Mouse (Mus musculus): Measurements from ENCODE around the gene Map7d1. TPM values are rescaled to one million over a fixed set of nuclear protein-coding genes. Genes with fewer than 3 reads are reported as not detected.

Map7d1 gene
- polyA plus RNA-seq, 1 experiment from 2014 or later: 60.9 TPM

Other genes with a start within 250 kb of the Map7d1 start
- gene Csf3r, start 231.8 kb downstream of the Map7d1 start, polyA plus RNA-seq (2016; fragmentation: Nextera tagmentation; extraction: Ambion mirVana): 0.54 and 0.60 TPM in 2 replicates
- 161 and 164 TPM in 2 replicates for gene Mrps15, start 209.4 kb downstream of the Map7d1 start, polyA plus RNA-seq (2016; fragmentation: Nextera tagmentation; extraction: Ambion mirVana)
- 21.9 and 24.2 TPM in 2 replicates for gene Oscp1, start 197.8 kb downstream of the Map7d1 start, polyA plus RNA-seq (2016; fragmentation: Nextera tagmentation; extraction: Ambion mirVana)
- gene Lsm10, start 159.7 kb downstream of the Map7d1 start, polyA plus RNA-seq (2016; fragmentation: Nextera tagmentation; extraction: Ambion mirVana): 44.9 and 48.5 TPM in 2 replicates
- gene Stk40, start 152.4 kb downstream of the Map7d1 start, polyA plus RNA-seq (2016; fragmentation: Nextera tagmentation; extraction: Ambion mirVana): 43.8 and 44.5 TPM in 2 replicates
- 37.1 and 38.9 TPM in 2 replicates for gene Eva1b, start 108.6 kb downstream of the Map7d1 start, polyA plus RNA-seq (2016; fragmentation: Nextera tagmentation; extraction: Ambion mirVana)
- gene Sh3d21, start 92.9 kb downstream of the Map7d1 start, polyA plus RNA-seq (2016; fragmentation: Nextera tagmentation; extraction: Ambion mirVana): 2.0 and 3.1 TPM in 2 replicates
- 262 and 263 TPM in 2 replicates for gene Thrap3, start 53.6 kb downstream of the Map7d1 start, polyA plus RNA-seq (2016; fragmentation: Nextera tagmentation; extraction: Ambion mirVana)
- gene Trappc3, start 6.0 kb upstream of the Map7d1 start, polyA plus RNA-seq (2016; fragmentation: Nextera tagmentation; extraction: Ambion mirVana): 91.8 and 92.3 TPM in 2 replicates
- gene Col8a2, start 30.4 kb upstream of the Map7d1 start, polyA plus RNA-seq (2016; fragmentation: Nextera tagmentation; extraction: Ambion mirVana): 7.3 and 11.2 TPM in 2 replicates
- 92.3 and 93.2 TPM in 2 replicates for gene Adprhl2, start 65.4 kb upstream of the Map7d1 start, polyA plus RNA-seq (2016; fragmentation: Nextera tagmentation; extraction: Ambion mirVana)
- gene Tekt2, start 69.3 kb upstream of the Map7d1 start, polyA plus RNA-seq (2016; fragmentation: Nextera tagmentation; extraction: Ambion mirVana): 1.4 TPM in 2 replicates
- 15.1 and 15.6 TPM in 2 replicates for gene Ago3, start 173.2 kb upstream of the Map7d1 start, polyA plus RNA-seq (2016; fragmentation: Nextera tagmentation; extraction: Ambion mirVana)
- gene Ago1, start 212.2 kb upstream of the Map7d1 start, polyA plus RNA-seq (2016; fragmentation: Nextera tagmentation; extraction: Ambion mirVana): 6.3 and 6.8 TPM in 2 replicates

Data from embryonic facial prominence, embryonic 10.5 days (tissue).